Mouse (Mus musculus) left cerebral cortex, postnatal 25 days (tissue): Measurements from ENCODE around the gene Zfp108. TPM values are rescaled to one million over a fixed set of nuclear protein-coding genes. Genes with fewer than 3 reads are reported as not detected.

Experiments
- DNase-seq, 2 experiments: peaks; one replicate each; pipeline ENCODE4 v3.0.0; 2022; ENCODE audit warnings: low spot score in 2 of 2, mixed read lengths in 1 of 2
- intact Hi-C: fragments of 180-260 bp; cut with DNase I; formaldehyde crosslinking; loops from one replicate; pipeline ENCODE4 v1.15.1; 2025
- total RNA-seq, 2 experiments: library from RNA; stranded (reverse); gene quantifications; 2 replicates each; pipeline ENCODE4 v1.2.3; 2021

Zfp108 gene
- total RNA-seq, 2 experiments from 2014 or later = 8.4 to 8.8 TPM

DNA sequence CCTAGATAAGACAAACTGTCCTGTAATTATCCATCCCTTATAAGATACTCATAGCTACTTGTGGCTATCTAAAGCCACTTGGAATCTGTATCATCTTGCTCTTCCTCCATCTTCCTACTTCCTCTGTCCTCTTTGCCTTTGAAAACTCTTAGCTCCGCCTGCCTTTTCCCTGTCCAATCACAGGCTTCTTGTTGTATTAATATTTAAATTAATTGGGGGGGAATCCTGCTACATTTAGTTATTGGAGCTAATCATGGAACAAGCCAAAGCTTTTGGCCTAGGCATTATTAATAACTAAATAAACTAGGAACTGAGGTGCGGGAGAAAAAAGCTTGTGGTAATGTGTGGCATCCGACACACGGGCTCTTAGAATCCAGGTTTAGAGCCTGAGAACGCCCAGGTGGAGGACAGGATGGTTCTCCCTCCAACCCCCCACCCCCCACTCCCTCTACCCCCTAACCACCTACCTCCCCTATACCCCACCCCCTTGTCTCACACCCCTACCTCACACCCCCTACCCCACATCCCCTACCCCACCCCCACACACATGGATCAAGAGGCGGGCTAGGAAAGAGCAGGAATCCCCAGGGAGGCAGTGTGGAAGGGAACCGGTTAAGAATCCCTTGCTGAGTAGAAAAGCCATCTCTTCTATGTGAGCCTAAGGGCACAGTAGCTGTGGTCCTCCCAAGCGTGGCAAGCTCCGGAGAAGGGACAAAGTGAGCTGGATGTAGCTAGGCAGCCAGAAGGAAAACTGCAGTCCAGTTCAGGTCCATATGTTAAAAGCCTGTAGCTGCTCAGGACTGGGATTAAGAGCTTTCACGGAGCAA is 25.6 kb downstream of the Zfp108 start:
- intact Hi-C loops = no loop called here

DNA sequence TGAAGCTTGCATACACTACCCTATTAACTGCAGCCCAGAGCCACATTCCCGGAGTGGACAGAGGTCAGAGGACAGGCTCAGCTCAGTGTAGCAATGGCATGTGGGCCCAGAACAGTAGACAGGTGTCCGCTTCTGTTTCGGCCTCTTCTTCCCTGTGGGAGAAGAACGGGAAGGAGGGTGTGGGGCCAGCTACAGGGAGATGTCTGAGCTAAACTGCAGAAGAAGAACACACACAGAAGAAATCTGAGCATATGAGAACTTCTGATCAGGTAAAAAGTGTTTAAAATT is 26.2 kb downstream of the Zfp108 start:
- intact Hi-C loops = no loop called here
- no peak for DNase-seq

More for the DNA sequence above, 25.6 kb downstream of the Zfp108 start:
- DNase-seq = no peak

DNA sequence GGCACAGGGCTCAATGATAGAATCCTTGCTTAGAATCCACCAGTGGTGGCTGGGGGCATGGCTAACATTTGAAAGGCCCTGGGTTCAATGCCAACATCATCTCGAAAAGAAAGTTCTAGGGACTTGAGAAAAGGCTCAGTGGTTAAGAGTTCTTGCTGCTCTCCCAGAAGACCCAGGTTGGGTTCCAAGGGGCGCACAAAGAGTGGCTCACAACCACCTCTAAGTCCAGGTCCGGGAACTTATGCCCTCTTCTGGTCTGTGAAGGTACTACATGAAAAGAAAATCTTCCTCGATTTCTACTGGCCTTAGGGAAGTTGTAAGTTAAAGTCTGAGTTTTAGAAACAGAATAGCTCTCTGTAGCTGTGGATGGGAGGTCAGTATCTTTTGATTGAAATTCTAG is 31.5 kb downstream of the Zfp108 start:
- no peak for DNase-seq
- intact Hi-C loops = loop anchor here (5.0 kb wide), 1 partner anchor 319 kb away; no protein-coding TSS in a partner anchor

DNA sequence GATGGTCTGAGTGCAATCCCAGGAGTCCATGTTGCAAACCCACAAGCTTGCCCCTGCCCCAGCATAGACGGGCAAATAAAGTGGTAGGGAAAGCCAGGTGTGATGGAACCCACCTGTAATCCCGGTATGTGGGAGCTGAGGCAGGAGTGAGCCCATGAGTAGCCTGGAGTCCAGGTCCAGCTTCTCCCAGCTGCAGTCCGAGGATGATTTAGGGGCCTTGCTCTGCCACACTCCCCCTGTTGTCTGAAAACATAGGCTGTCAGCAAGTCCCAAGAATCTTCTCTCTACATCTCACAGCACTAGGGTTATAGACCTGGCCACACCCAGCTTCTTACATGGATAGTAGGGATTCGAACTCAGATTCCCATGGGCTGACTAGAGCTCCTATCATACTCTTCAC is 32.3 kb downstream of the Zfp108 start:
- intact Hi-C loops = loop anchor here (5.0 kb wide), 1 partner anchor 320 kb away; no protein-coding TSS in a partner anchor

DNA sequence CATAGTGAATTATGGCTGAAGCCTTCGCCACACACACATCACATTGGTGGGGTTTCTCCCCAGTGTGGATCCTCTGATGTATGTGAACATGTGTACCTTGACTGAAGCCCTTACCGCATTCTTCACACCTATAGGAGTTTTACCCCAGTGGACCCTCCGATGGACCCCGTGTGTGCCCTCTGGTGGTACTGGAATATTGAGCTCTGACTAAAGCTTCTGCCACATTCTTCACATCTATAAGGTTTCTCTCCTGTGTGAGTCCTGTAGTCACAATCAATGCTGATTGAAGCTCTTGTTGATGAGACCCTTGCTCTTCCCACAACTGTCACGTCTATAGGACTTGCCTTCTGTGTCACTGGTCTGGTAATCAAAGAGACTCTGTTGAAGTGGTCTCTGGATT is 33.1 kb downstream of the Zfp108 start:
- intact Hi-C loops = loop anchor here (5.0 kb wide), 1 partner anchor 320 kb away; no protein-coding TSS in a partner anchor
- DNase-seq = no peak

More for the DNA sequence above, 32.3 kb downstream of the Zfp108 start:
- no peak for DNase-seq

DNA sequence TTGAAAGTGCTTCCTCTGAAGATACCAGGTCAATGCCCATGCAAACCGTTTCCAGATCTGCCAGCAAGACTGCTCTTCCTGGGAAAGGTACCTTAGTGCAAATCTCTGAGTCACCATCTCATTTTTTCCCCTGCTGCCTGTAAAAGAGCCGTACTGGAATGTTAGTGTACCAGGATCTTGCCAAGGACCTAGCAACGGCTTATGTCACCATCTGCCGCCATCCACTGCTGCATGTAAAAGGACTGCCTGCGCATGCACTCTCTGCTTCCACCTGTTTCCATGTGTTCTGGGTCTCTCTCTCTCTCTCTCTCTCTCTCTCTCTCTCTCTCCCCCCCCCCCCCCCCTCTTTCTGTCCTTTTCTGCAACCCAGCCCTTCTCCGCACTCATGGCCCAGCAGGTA is 33.9 kb downstream of the Zfp108 start:
- intact Hi-C loops = loop anchor here (5.0 kb wide), 1 partner anchor 321 kb away; no protein-coding TSS in a partner anchor
- peak in 1 of 2 experiments; percentile 63 for DNase-seq

DNA sequence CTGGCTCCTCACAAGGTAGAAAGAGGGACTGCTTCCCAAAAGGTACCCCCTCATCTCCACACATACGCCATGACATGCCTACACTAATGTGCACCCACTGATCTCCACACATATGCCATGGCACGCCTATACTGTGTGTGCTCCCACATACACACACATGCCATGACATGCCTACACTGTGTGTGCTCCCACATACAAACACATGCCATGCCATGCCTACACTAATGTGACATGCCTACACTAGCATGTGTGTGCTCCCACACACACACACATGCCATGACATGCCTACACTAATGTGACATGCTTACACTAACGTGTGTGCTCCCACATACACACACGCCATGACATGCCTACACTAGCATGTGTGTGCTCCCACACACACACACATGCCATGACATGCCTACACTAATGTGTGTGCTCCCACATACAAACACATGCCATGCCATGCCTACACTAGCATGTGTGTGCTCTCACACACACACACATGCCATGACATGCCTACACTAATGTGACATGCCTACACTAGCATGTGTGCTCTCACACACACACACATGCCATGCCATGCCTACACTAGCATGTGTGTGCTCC is 35.6 kb downstream of the Zfp108 start:
- intact Hi-C loops = no loop called here
- no peak for DNase-seq

DNA sequence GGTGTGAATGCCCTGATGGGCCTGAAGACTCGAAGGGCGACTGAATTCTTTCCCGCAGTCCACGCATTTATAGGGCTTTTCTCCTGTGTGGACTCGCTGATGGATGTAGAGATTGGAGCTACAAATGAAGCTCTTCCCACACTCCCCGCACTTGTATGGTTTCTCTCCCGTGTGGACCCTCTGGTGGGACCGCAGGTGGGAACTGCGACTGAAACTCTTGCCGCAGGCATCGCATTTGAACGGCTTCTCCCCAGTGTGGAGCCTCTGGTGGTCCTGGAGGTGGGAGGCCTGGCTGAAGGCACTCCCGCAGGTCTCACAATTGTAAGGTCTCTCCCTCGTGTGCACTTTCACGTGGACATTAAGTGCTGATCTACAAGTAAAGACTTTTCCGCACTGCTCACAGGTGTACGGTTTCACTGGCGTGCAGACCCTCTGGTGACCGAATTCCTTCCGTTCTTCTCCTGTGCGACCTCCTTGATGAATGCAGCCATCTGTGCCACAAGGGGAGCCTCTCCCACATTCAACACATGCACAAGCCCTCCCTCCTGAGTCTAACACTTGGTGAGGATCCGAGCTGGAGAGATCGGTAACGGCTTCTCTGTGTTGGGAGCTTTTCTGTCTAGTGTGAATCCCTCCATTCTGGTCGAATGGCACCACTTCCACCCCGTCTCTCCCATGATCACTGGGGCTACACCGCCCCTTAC is 36.9 kb downstream of the Zfp108 start:
- intact Hi-C loops = no loop called here
- no peak for DNase-seq

DNA sequence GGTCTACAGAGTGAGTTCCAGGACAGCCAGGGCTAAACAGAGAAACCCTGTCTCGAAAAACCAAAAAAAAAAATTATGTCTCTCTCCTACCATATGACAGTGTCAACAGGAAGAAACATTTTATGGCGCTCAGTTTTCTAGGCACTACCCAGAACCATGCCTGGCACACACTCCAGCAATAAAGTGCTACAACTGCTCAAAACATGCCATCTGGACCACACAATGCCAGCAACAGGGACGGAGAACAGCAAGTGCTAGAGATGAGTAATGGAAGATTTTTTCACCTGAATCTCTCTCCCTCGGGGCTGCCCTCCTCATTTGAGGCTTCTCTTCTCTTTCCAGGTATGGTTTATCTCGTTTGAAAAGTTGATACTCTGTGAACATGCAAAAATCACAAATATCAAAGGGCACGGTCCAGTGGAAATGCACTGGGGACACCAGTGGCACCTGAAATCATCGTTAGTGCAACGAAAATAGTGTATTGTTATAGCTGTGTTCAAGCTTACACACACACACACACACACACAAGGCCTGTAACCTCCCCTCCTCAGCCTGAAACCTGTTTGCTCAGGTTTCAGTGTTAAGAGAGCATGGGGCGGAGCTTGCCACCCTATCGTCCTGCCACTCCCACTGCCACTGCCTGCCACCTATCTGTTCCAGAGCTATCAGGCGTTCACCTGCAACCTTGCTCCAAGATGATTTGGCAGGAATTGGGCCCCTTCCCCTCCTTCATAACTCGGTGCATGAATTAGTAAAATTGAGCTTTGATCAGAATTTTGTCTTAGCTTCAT is 38.7 kb downstream of the Zfp108 start:
- DNase-seq = no peak
- intact Hi-C loops = no loop called here

DNA sequence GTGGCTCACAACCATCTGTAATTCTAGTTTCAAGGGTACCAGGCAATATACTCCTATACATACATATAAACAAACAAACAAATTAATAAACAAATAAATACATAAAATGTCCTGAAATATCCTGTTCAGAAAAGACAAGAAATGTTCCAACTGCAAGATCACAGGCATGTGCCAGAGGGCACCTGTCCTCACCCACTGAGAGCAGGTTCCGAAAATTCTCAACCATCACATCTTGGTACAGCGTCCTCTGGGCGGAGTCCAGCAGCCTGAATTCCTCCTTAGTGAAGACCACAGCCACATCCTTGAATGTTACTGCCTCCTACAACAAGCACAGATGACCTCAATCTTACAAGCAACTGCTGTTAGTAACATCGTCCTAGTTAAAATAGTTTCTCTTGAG is 40.2 kb downstream of the Zfp108 start:
- DNase-seq = no peak
- intact Hi-C loops = no loop called here

DNA sequence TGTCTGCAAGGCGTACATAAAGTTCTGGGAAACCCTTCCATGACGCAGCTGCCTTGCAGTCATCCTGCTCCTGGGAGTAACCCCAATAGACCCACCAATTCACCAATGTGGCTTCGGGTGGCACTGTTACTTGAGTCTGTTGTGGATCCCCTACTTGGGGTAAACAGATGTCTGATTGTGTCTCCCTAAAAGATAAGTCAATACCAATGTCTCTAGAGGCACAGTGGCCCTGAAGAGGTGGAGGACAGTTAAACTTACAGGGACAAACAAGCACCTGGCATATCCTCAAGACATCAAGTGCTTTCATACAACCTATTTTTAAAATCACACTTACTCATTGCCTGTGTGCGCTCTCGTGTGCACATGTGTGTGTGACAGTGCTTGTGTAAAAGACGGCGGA is 40.8 kb downstream of the Zfp108 start:
- no peak for DNase-seq
- intact Hi-C loops = no loop called here

DNA sequence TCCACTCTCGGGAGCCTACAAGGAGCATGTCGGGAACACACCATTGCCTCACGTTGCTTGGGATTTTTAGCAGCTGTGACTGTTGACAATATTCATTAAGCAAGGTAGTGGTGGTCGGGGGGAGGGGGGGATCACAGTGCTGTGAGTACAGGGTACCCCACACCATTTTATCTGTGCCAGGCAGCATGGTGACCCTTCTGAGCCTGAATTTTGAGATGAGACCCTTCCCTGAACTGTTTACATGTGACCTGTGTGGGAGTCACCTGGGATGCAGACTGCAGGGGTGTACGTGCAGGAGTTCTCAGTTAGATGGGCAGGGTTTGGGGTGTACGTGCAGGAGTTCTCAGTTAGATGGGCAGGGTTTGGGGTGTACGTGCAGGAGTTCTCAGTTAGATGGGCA is 41.8 kb downstream of the Zfp108 start:
- intact Hi-C loops = no loop called here
- DNase-seq = no peak

DNA sequence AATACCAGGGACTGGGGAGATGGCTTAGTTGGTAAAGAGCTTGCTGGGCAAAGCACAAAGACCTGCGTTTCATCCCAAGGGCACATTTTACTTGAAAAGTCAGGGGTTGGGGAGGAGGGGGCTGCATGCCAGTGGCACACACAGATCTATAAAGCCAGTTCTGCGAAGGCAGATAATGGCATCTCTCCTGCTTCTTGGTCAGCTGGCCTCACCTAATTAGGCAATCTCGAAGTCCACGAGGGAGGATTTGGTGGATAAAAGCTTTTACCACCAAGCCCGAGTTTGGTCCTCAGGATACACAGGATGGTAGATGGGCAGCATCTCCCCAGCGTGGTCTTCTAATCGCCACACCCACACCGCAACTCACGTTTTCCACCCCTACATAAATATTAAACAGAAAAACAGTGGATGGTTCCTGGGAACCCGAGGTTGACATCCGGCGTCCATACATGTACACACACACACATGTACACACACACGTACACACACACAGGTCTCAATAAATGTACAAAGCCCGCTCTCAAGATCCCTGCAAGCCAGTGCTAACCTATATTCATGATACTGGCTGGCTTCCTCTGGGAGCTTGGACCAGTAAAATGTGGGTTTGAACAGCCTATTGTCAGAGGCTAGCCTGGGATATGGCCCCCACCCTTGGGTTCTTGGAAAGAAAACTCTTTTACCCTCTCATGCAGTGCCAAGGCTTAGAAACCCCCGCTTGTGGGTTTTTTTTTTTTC is 42.9 kb downstream of the Zfp108 start:
- DNase-seq = no peak
- intact Hi-C loops = no loop called here

DNA sequence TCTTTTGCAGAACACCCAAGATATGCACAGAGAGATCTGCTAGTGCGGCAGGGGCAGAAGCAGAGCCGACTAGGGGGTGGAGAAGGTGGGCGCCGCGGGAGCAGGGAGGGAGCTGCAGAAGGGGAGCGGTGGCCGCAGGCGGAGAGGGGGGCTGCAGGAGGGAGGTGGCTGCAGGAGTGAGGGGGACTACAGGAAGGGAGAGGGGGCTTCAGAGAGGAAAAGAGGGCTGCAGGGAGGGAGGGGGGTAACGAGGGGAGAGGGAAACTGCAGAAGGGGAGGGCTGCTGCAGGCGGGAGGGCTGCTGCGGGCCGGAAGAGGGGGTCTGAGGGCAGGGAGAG is 44.0 kb downstream of the Zfp108 start:
- DNase-seq = no peak
- intact Hi-C loops = no loop called here

DNA sequence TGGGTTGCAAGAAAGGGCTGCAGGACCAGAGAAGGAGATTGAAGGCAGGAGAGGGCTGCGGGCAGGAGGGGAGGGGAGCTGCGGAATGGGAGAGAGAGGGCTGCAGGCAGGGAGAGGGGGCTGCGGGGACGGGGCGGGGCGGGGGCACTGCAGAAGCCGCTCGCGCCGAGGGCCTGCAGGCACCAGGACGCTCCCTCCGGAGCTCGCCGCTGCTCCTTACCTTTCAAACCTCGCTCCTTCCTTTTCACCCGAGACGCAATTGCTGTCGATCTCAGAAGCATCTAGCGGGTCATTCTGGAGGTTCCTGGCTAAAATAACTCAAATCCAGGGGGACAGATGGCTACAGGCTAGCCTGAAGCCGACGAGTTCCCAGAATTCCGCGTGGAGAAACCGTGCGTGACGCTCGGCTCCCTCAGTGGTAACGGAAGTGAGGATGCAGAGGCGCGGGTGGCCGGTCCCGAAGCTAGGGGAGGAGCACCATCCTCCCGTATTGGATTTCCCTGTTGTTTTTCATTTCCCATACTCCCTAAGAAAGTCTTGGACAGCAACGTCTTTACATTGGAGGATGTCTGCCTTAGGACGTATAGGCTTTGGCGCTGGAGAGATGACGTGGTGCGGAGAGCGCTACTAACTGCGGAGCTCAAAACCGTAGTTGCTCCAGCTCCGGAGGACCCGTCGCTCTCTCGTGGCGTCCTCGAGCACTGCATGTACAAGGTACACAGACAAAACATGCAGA is 44.5 kb downstream of the Zfp108 start:
- intact Hi-C loops = no loop called here
- peak; percentile 88 to 97 for DNase-seq

DNA sequence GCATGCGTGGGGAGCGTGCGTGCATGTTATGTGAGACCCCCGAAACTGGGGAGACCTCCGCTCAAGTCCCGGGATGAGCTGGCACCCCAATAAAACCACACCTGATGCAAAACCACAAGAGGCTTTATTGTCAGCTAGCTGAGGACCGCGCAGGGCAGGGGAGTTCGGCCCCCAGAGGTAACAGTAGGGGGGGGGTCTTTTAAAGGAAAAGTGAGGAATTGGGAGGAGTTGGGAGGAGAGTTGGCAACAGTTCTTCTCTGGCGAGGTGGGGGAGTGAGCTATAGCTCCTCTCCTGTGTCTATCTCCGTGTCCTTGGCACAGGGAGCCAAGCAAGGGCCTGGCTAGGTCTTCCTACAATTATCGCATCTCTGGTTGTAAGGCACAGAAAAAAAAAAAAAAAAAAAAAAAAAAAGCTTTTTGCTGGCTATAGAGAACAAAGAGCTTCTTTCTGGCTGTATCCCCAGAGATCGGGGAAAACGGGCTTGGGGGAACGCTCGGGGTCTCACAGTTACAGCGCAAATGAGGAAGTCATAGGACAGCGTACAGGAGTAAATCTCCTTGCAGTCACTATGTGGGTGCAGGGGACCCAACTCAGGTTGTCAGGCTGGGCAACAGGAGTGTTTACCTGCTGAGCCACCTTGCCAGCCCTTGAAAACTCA is 45.4 kb downstream of the Zfp108 start:
- DNase-seq = peak in 1 of 2 experiments; percentile 20
- intact Hi-C loops = no loop called here

DNA sequence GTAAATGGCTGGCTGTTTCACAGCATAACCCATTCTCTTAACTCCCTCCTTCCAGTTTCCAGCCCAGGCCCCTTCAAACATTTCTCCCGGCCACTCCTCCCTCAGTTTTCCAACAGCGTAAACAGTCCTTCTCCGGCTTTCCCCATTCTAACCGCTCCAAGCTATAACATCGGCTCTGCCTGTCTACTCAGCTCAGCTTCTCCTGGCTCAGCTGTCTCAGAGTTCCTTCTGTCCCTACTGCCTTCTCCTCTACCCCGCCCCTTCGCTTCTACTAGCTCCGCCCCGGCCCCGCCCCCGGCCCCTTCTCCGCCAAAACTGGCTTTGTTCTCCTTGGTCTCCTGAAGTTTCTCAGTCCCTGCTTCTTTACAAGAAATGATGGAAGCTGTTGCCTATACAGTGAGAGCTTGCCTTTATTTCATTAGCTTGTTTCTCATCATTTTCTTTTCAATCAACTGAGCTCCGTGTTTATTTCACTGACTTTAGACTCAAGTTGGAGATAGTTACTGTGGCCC is 46.2 kb downstream of the Zfp108 start, which contains the start of gene Zfp61:
Gene Zfp61, minus strand, starts transcription at position 462 of the 512 bp plus-strand sequence.
- intact Hi-C loops = no loop called here

More for the DNA sequence above, 46.2 kb downstream of the Zfp108 start, which contains the start of gene Zfp61:
- peak in 1 of 2 experiments; percentile 25 for DNase-seq
